8 mouse cellular contexts compared by ENCODE assay signal in genomic region chr6:66896921-66897645, GRCm38 (mm10). TPM values are rescaled to one million over a fixed set of nuclear protein-coding genes. Genes with fewer than 3 reads are reported as not detected.
DNase-seq lines count a peak whose midpoint lies in the region; ATAC-seq lines count a peak whose summit lies in the region.

No protein-coding gene starts in this region.

- peak overlapping the region; percentile 79 for H3K9ac ChIP-seq in forebrain, embryonic 12.5 days
- peak overlapping the region; percentile 66 for H3K9ac ChIP-seq in hindbrain, embryonic 15.5 days
- H3K9ac ChIP-seq in midbrain, embryonic 15.5 days: peak overlapping the region; percentile 55

- DNase-seq in left cerebral cortex, postnatal 10 days (ENCODE audit: extremely low spot score in 1 of 2, low spot score in 2 of 2): peak; percentile 23 to 60
- no peak for DNase-seq in left cerebral cortex, adult 11 months (ENCODE audit: low spot score)
- peak; percentile 41 for DNase-seq in adrenal gland, postnatal 10 days
- DNase-seq in liver: peak; percentile 42
- peak; percentile 15 to 20 for DNase-seq in thymus, postnatal 36 days

- H3K9me3 ChIP-seq in forebrain, embryonic 12.5 days: no peaks in the 10 kb centered on the region
- no peaks in the 10 kb centered on the region for H3K9me3 ChIP-seq in hindbrain, embryonic 15.5 days
- H3K9me3 ChIP-seq in midbrain, embryonic 15.5 days: no peaks in the 10 kb centered on the region

- no peak for ATAC-seq in forebrain, embryonic 12.5 days (ENCODE audit: low FRiP score)
- no peak for ATAC-seq in hindbrain, embryonic 15.5 days (ENCODE audit: low FRiP score, low read depth)
- peak; percentile 43 for ATAC-seq in midbrain, embryonic 15.5 days (replicated peaks)

- intact Hi-C loops in left cerebral cortex, postnatal 10 days (cut with DNase I): loop anchor here (5.0 kb wide), 2 partner anchors 45 to 140 kb away; partner anchors contain the start of gene Gadd45a

- H3K27ac ChIP-seq in forebrain, embryonic 12.5 days: no peak overlapping the region
- peak overlapping the region; percentile 61 for H3K27ac ChIP-seq in hindbrain, embryonic 15.5 days (replicated peaks)
- H3K27ac ChIP-seq in midbrain, embryonic 15.5 days: no peak overlapping the region

- H3K4me2 ChIP-seq in forebrain, embryonic 12.5 days: peak overlapping the region; percentile 89
- H3K4me2 ChIP-seq in hindbrain, embryonic 15.5 days: peak overlapping the region; percentile 73
- peak overlapping the region; percentile 86 for H3K4me2 ChIP-seq in midbrain, embryonic 15.5 days

- H3K27me3 ChIP-seq in forebrain, embryonic 12.5 days: peaks cover 6% of the 10 kb centered on the region; the same call in 1 of the 2 replicates
- no peaks in the 10 kb centered on the region for H3K27me3 ChIP-seq in hindbrain, embryonic 15.5 days
- no peaks in the 10 kb centered on the region for H3K27me3 ChIP-seq in midbrain, embryonic 15.5 days (replicated peaks)

- H3K4me3 ChIP-seq in forebrain, embryonic 12.5 days (replicated peaks): peak overlapping the region; percentile 75
- peak overlapping the region; percentile 94 for H3K4me3 ChIP-seq in hindbrain, embryonic 15.5 days
- H3K4me3 ChIP-seq in midbrain, embryonic 15.5 days: peak overlapping the region; percentile 68

- no peaks in the 10 kb centered on the region for H3K36me3 ChIP-seq in forebrain, embryonic 12.5 days (replicated peaks)
- H3K36me3 ChIP-seq in hindbrain, embryonic 15.5 days: no peaks in the 10 kb centered on the region
- H3K36me3 ChIP-seq in midbrain, embryonic 15.5 days (replicated peaks): no peaks in the 10 kb centered on the region

- WGBS in forebrain, embryonic 12.5 days: 3% methylated on average over 25 of the region's 25 CpGs
- WGBS in hindbrain, embryonic 15.5 days: 2% methylated on average over 25 of the region's 25 CpGs
- 3% methylated on average over 25 of the region's 25 CpGs for WGBS in midbrain, embryonic 15.5 days

- H3K4me1 ChIP-seq in forebrain, embryonic 12.5 days: peaks cover 10% of the 10 kb centered on the region
- H3K4me1 ChIP-seq in hindbrain, embryonic 15.5 days (replicated peaks): peaks cover 9% of the 10 kb centered on the region
- H3K4me1 ChIP-seq in midbrain, embryonic 15.5 days: peaks cover 7% of the 10 kb centered on the region; the same call in 1 of the 2 replicates

RNA-seq across cellular contexts. Expression of gene Gng12, which starts 0.9 kb away (rescaled TPM):
- total RNA-seq in left cerebral cortex, postnatal 10 days (2021): 10 to 100 TPM; 75.7 to 86.9 TPM
- total RNA-seq in adrenal gland, postnatal 10 days (2021): 10 to 100 TPM; 85.5 to 86.4 TPM
- 31.8 and 34.4 TPM in 2 replicates for polyA plus RNA-seq in forebrain, embryonic 12.5 days (2016; fragmentation: Nextera tagmentation; extraction: Ambion mirVana)
- polyA plus RNA-seq in hindbrain, embryonic 15.5 days (2015; fragmentation: Nextera tagmentation; extraction: Ambion mirVana): 55.1 and 56.5 TPM in 2 replicates
- polyA plus RNA-seq in midbrain, embryonic 15.5 days (2015; fragmentation: Nextera tagmentation; extraction: Ambion mirVana): 27.9 and 29.2 TPM in 2 replicates
